Comparison of ENCODE assay signal across 9 mouse cellular contexts in the genomic region with DNA sequence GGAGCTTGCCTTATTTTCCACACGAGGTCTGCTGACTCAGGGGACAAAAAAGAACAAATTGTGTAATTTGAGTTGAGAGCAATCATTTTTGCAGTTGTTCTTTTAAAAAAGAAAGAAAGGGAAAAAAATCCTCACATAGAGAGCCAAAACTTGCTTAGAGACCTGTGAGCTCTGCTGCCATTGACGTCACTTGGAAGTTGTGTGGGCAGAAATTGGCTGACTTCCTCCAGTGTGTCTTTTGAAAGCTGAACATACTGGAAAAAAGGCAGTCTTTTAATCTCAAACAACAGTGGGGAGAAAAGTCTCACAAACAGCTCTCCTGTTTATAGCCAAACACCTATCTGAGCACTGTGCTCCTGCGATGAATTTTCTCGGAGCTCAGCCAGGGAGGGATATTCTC. TPM values are rescaled to one million over a fixed set of nuclear protein-coding genes. Genes with fewer than 3 reads are reported as not detected.
DNase-seq lines count a peak whose midpoint lies in the region; ATAC-seq lines count a peak whose summit lies in the region.
"Had no signal": no experiment of that assay in that cellular context is flagged by ENCODE, and none has a peak within 500 bp of the region (broad histone marks: within the 10 kb centered on the region; RNA-seq: fewer than 3 reads in every experiment).

No protein-coding gene starts in this region.

- H3K4me1 ChIP-seq in kidney, embryonic 16.5 days (ENCODE audit: insufficient read depth, low read length): no peaks in the 10 kb centered on the region
- no peaks in the 10 kb centered on the region for H3K4me1 ChIP-seq in forebrain, embryonic 14.5 days (ENCODE audit: control insufficient read depth, insufficient read depth, low read length)
- H3K4me1 ChIP-seq: limb, embryonic 12.5 days had no signal

- H3K4me3 ChIP-seq in kidney, embryonic 16.5 days (ENCODE audit: low read length): no peak overlapping the region
- H3K4me3 ChIP-seq in forebrain, embryonic 14.5 days (ENCODE audit: low read depth, low read length): no peak overlapping the region
- H3K4me3 ChIP-seq: limb, embryonic 12.5 days had no signal

- no peak overlapping the region for H3K4me2 ChIP-seq in kidney, embryonic 16.5 days (replicated peaks; ENCODE audit: low read depth, low read length)
- H3K4me2 ChIP-seq in forebrain, embryonic 14.5 days (ENCODE audit: low read length): no peak overlapping the region
- H3K4me2 ChIP-seq: limb, embryonic 12.5 days had no signal

- no peak overlapping the region for H3K27ac ChIP-seq in kidney, embryonic 16.5 days (ENCODE audit: low read length)
- no peak overlapping the region for H3K27ac ChIP-seq in forebrain, embryonic 14.5 days (ENCODE audit: low read depth, low read length)
- H3K27ac ChIP-seq: limb, embryonic 12.5 days had no signal

- 87% methylated on average over 4 of the region's 4 CpGs for WGBS in kidney, embryonic 16.5 days
- WGBS in forebrain, embryonic 14.5 days: 84% methylated on average over 4 of the region's 4 CpGs

- H3K27me3 ChIP-seq in kidney, embryonic 16.5 days (ENCODE audit: insufficient read depth, low read length): no peaks in the 10 kb centered on the region
- no peaks in the 10 kb centered on the region for H3K27me3 ChIP-seq in forebrain, embryonic 14.5 days (replicated peaks; ENCODE audit: control insufficient read depth, insufficient read depth, low read length)
- H3K27me3 ChIP-seq: limb, embryonic 12.5 days had no signal

- H3K9me3 ChIP-seq in kidney, embryonic 16.5 days (ENCODE audit: low read length): peaks cover 3% of the 10 kb centered on the region; the same call in 1 of the 2 replicates
- H3K9me3 ChIP-seq in forebrain, embryonic 14.5 days (replicated peaks; ENCODE audit: control insufficient read depth, low read length): no peaks in the 10 kb centered on the region
- H3K9me3 ChIP-seq: limb, embryonic 12.5 days had no signal

- no peak overlapping the region for H3K9ac ChIP-seq in kidney, embryonic 16.5 days (replicated peaks; ENCODE audit: low read length)
- H3K9ac ChIP-seq in forebrain, embryonic 14.5 days (ENCODE audit: low read length): no peak overlapping the region
- H3K9ac ChIP-seq: limb, embryonic 12.5 days had no signal

- no peaks in the 10 kb centered on the region for H3K36me3 ChIP-seq in kidney, embryonic 16.5 days (ENCODE audit: insufficient read depth, low read length)
- H3K36me3 ChIP-seq in forebrain, embryonic 14.5 days (ENCODE audit: control insufficient read depth, insufficient read depth, low read length): no peaks in the 10 kb centered on the region
- H3K36me3 ChIP-seq: limb, embryonic 12.5 days had no signal

- no peak for ATAC-seq in kidney, embryonic 16.5 days (ENCODE audit: low FRiP score, low TSS enrichment)
- ATAC-seq in forebrain, embryonic 14.5 days: no peak

- peak; percentile 17 for DNase-seq in kidney, adult 9 months
- peak; percentile 94 for DNase-seq in brain, adult 2 months (ENCODE audit: low read depth, low spot score)
- peak; percentile 61 for DNase-seq in heart, postnatal 4 days
- peak; percentile 48 for DNase-seq in lung, postnatal 25 days (ENCODE audit: low spot score)
- DNase-seq in c-Kit-positive CD71-positive TER-119-positive erythroid progenitor cells, embryonic 14.5 days (ENCODE audit: low spot score): no peak
- DNase-seq in forebrain, embryonic 14.5 days (ENCODE audit: low spot score): no peak
- DNase-seq in cerebellum, postnatal 14 days: no peak

RNA-seq across cellular contexts. Expression of a gene that starts 51.1 kb away (rescaled TPM):
- 2.4 and 5.3 TPM in 2 replicates for polyA plus RNA-seq in kidney, embryonic 16.5 days (2015; fragmentation: Nextera tagmentation; extraction: Ambion mirVana)
- total RNA-seq in heart, postnatal 4 days (2021): 10 to 100 TPM; 26.5 to 26.8 TPM
- 1.3 and 2.3 TPM in 2 replicates for polyA plus RNA-seq in forebrain, embryonic 14.5 days (2014; fragmentation: Nextera tagmentation; extraction: Ambion mirVana)

Comparison
In these comparisons a context has a peak if more than half of its experiments do, and no peak if none do; other contexts are left out.
1. DNase-seq: peak in kidney, adult 9 months (single experiment), brain, adult 2 months (single experiment), heart, postnatal 4 days (single experiment) and lung, postnatal 25 days (single experiment); none in c-Kit-positive CD71-positive TER-119-positive erythroid progenitor cells, embryonic 14.5 days (single experiment), forebrain, embryonic 14.5 days (single experiment) and cerebellum, postnatal 14 days (0 of 2).